Mouse (Mus musculus) olfactory bulb, adult 2 months (tissue): ENCODE measurements around the gene Smug1.

Experiments used
- CTCF ChIP-seq: fragments of 200-500 bp; IDR thresholded peaks from 2 replicates; pipeline ENCODE4 v1.5.1; 2012; ENCODE audit warnings: low read depth, mild to moderate bottlenecking, low read length, moderate library complexity; ENCODE audit not compliant: insufficient read depth
- POLR2A ChIP-seq: fragments of 200-500 bp; IDR thresholded peaks from 2 replicates; pipeline ENCODE4 v1.6.1; 2012; ENCODE audit warnings: mild to moderate bottlenecking, low read depth, low read length, moderate library complexity; ENCODE audit not compliant: insufficient read depth

DNA sequence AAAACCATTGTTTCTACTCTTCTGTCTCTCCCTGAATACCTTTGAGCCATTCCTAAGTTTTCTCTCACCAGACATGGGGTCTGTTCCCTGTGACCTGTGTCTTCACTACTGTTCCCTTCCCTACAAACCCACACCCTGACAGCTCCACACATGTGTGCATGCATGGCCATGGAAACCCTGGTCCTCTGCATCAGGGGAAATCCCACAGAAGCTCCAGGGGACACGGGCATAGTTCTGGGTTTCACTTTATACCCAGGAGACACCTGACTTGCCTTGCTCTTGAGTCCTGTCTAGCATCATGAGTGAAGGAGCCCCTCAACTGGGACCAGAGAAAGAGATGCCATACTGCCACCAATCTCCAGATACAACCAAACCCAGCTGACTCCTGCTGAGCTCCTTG is 42.6 kb downstream of the Smug1 start:
- TF ChIP-seq POLR2A (no peak), CTCF (no peak)
